Mouse (Mus musculus) spleen, postnatal 14 days (tissue): Measurements from ENCODE around the gene Scd2.
"Not testable (repeated sequence)": the region's sequence is repeated elsewhere in the genome, so short reads cannot be mapped to it uniquely, and the experiment has no call there.

Experiments
- DNase-seq, 2 experiments: peaks; one replicate each; pipeline ENCODE4 v3.0.0; 2021 to 2022; ENCODE audit warnings: low spot score in 2 of 2

Scd2 gene

GRCm38 (mm10) chr19:44297068-44297760 is 3.7 kb downstream of the Scd2 start:
- DNase-seq: no peak

- DNase-seq: no peak
Observed at GRCm38 (mm10) chr19:44297862-44298261, 4.4 kb downstream of the Scd2 start.

DNA sequence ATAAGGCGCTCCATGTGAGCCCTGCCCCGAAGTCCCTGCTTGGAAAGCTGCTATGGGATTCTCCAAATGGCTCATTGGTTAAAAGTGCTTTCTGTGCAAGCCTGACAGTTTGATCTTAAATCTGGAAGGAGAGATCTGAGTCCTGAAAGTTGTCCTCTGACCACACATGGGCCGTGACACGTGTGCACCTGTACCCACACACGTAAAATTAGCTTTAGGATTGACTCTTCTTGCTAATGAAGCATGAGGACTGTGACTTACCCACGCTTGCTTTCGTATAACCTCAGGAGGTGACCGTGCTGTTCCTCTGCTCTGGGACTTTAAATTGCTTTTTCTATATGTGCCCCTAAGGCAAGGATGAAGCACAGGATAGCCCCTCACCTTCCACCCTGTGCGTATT is 5.6 kb downstream of the Scd2 start:
- no peak for DNase-seq

- no peak for DNase-seq
Observed at GRCm38 (mm10) chr19:44299902-44300301, 6.4 kb downstream of the Scd2 start.

DNA sequence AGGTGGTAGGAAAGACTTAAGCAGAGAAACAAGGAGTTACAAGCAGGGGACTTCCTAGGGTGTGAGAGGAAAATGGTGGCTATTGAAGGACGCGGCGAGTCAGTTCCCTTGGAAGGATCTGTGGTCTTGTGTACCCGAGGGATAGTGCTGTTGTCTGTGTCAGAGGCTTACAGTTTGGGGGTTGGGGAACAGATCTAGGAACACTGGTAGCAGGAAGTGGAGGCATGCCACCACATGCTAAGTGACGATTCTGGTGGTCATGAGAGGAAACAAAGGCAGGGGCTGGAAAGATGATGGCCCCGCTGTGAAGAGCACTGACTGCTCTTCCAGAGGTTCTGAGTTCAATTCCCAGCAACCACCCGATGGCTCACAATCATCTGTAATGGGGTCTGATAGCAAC is 7.0 kb downstream of the Scd2 start:
- DNase-seq: no peak

GRCm38 (mm10) chr19:44301176-44301575 is 7.7 kb downstream of the Scd2 start:
- no peak for DNase-seq

- DNase-seq: no peak
Observed at GRCm38 (mm10) chr19:44301671-44302305, 8.3 kb downstream of the Scd2 start.

DNA sequence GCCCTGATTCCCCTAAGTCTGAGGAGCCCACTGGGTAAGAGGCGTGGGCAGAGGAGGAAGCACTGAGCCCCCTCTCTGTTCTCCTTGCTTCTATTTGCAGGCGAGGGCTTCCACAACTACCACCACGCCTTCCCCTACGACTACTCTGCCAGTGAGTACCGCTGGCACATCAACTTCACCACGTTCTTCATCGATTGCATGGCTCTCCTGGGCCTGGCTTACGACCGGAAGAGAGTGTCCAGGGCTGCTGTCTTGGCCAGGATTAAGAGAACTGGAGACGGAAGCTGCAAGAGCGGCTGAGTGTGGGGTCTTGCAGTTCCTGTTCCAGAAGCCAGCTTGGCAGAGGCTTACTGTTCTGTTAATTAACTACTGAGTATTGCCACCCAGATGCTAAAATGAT is 9.4 kb downstream of the Scd2 start:
- no peak for DNase-seq

DNA sequence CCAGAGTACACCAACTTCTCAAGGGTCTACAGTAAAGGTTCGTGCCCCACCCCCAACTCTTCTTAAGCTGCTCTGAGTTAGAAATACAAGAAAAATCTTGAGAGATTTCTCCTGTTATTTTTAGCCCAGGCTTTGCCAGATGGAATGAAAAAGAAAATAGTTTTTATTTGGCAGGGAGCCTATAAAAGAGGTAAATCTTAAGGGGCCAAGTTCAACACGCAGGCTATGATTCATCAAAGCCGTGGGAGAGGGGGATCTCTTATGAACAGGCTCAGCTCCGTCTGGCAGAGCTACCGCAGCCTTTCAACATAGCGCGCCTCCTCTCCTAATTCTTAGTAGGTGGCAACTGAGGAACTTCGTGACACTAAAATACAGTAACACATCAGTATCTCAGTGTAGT is 10.0 kb downstream of the Scd2 start:
- no peak for DNase-seq

DNA sequence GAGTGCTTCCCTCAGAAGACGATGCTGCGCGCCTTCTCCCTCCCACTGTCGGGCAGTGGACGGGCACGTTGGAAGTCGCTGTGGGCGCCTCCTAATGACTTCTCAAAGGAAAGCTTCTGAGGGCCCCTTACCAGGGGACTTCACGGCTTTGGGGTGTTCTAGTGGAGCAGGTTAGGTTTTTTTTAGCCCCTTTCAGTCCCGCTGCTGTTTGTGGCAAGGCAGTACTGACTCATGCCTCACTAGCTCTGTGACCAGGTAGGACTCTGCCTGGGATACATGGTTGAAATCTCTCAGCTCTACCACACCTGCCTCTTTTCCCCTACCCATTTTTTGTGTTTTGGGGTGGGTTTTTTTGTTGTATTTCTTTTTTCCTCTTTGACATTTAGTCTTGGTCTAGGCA is 10.9 kb downstream of the Scd2 start:
- no peak for DNase-seq

DNA sequence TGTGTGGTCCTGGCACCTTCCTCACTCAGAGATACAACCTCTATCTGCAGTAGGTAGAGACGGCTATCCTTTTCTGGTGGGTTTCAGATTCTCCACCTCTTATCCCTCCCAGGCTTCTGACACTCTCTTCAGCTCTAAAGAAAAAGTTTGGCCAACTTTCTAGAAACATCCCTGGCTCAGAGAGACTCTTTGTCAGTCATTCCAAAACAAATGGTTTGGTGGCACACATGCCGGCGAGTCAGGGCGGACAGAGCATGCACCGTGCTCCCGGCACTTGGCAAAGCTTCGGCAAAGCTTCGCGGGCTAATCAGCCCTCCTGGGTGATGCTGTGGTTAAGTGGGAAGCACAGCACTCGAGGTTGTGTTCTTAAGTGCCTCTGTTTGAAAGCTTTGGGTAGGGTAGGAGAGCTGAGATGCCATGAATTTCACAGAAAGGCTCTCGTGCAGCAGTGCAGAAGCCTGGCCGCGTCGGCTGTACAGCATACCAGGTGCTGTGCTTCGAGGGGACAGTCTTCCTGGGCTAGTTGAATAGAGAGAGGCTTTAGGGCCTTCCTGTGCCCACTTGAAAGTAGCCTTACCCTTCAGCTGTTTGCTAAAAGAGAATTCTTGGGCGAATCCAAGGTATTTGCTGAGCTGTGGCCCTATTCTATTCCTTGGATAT is 11.5 kb downstream of the Scd2 start:
- DNase-seq: no peak

DNA sequence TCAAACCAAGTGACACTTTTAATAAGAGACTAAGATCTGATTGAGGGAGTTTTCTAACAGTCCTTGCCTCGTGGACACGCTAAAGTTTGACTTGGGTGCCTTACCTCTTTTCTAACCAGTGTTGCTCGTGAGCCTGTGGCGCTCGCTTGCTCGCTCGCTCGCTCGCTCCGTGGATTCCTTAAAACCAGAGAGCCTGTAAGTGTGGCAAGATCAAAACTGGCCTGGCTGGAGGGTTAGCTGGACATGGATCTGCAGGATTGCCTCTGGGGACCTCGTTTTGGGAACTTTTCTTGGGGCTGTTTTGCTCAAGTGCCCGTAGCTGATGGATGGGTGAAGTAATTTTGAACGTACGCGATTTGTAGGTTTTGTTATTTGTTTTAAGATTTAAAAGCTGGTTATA is 12.2 kb downstream of the Scd2 start:
- DNase-seq: no peak

GRCm38 (mm10) chr19:44306171-44306570 is 12.7 kb downstream of the Scd2 start:
- no peak for DNase-seq

DNA sequence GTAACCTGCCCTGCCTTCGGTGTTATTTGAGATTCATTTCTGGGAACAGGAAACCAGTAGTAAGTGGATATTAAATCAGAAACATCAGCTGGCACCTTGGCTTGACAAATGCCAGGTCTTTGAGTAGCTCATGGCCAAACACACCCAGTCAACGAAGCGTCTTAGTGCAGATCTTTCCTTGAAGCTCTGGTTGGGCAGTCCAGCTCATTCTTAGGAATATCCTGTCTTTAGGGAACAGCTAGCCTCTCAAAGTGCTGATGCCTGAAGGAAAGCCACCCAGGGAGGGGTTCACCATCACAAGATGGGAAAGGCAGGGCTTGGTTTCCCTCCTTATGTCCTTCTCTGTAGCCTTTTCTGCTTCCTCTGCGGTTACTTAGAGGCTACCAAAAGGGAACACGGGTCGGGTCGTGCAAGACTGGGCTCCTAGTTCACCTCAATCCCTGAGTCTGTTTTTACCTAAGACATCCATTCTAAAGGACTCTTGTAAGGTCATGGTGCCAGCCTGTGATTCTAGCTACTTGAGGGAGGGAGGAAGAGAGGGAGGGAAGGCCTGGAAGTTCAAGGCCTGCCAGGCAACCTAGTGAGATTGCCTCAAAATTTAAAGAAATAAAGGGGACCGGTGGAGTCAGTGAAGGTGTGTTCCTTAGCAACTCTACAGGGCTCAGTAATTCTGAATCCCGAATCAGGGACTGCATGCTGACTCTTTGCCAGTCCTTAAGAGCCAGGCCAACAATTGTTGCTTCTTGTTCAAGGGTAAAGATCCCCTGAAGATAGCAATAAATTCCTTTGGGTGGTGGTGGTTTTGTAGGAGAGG is 13.8 kb downstream of the Scd2 start:
- DNase-seq: no peak

DNA sequence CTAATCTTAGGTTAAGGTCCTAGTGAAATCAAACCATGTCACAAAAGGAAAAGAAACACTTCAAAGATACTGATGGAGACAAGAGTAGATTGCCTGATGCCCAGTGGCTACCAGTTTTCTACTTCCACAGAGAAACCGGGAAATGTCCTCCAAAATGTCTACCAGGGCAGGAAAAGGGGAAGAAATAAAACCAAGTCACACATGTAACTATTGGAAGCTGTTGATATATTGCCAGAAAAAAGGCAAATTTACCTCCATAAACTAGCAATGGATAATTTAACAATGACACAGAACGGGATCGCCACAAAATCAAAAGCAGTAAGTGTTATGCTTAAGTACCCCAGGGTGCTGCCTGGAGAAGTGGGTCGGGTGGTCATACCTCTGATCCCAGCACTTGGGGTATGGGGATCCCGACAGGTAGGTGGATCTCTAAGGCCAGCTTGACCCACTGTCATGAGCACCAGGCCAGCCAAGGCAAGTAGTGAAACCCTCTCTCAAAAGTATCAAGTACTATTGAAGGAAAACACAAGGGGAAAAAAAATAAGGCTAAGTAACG is 14.5 kb downstream of the Scd2 start:
- DNase-seq: no peak

GRCm38 (mm10) chr19:44308611-44309246 is 15.3 kb downstream of the Scd2 start:
- no peak for DNase-seq

GRCm38 (mm10) chr19:44309351-44310154 is 16.1 kb downstream of the Scd2 start:
- DNase-seq: no peak

- not testable (repeated sequence) for DNase-seq
Observed at GRCm38 (mm10) chr19:44310155-44310575, 16.7 kb downstream of the Scd2 start.

- DNase-seq: no peak
Observed at GRCm38 (mm10) chr19:44310814-44311213, 17.3 kb downstream of the Scd2 start.

DNA sequence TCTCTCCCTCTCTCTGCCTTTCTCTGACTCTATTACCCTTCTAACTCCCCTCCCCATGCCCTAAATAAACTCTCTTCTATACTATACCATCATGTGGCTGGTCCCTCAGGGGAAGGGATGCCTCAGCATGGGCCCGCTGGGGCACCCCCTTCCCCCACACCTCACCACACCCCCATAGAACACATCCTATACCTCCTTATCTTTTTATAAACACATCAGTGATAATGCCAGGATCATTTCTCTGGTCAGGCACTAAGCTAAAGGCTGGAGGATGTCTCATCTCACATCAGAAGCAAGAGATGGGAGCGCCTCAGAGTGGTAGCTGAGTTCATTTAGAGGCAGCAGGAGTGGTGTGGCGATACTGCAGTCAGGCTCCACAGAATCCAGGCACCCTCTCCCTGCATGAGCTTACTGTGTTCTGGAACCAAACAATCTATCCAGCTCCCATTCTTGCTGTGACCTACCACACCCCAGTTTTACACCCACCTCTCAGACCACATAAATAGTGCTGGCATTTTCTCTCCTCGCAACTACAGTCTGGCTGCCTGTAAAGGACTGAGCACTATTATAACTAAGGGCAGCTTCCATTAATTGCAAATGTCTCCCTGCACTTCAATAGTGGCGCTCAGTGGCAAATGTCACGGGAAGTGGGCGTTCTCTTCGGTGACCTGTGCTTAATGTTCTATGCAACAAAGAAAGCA is 18.0 kb downstream of the Scd2 start:
- DNase-seq: no peak
